Mouse (Mus musculus): Measurements from ENCODE around the gene Slc35b1.
A peak's percentile ranks its signal among the peaks of the same experiment; 100 is the strongest.

Gene Slc35b1

GRCm38 (mm10) chr11:95366280-95366897 lies 18.1 kb upstream of the Slc35b1 start:
- no peak for DNase-seq (ENCODE audit: low read depth, low spot score)

GRCm38 (mm10) chr11:95367011-95367735 lies 17.3 kb upstream of the Slc35b1 start:
- DNase-seq (ENCODE audit: low read depth, low spot score), result peak; percentile 74

- no peak for DNase-seq (ENCODE audit: low read depth, low spot score)
Observed at GRCm38 (mm10) chr11:95368231-95368823, 16.2 kb upstream of the Slc35b1 start.

GRCm38 (mm10) chr11:95368871-95369270 lies 15.6 kb upstream of the Slc35b1 start:
- no peak for DNase-seq (ENCODE audit: low read depth, low spot score)

GRCm38 (mm10) chr11:95369964-95370890 lies 14.3 kb upstream of the Slc35b1 start:
- no peak for DNase-seq (ENCODE audit: low read depth, low spot score)

- no peak for DNase-seq (ENCODE audit: low read depth, low spot score)
Observed at GRCm38 (mm10) chr11:95371182-95371581, 13.3 kb upstream of the Slc35b1 start.

- peak; percentile 52 for DNase-seq (ENCODE audit: low read depth, low spot score)
Observed at GRCm38 (mm10) chr11:95378926-95379325, 5.6 kb upstream of the Slc35b1 start.

GRCm38 (mm10) chr11:95379552-95379951 lies 4.9 kb upstream of the Slc35b1 start:
- no peak for DNase-seq (ENCODE audit: low read depth, low spot score)

GRCm38 (mm10) chr11:95380711-95381110 lies 3.8 kb upstream of the Slc35b1 start:
- no peak for DNase-seq (ENCODE audit: low read depth, low spot score)

- no peak for DNase-seq (ENCODE audit: low read depth, low spot score)
Observed at GRCm38 (mm10) chr11:95381146-95381545, 3.3 kb upstream of the Slc35b1 start.

GRCm38 (mm10) chr11:95383331-95383986 lies 1.0 kb upstream of the Slc35b1 start:
- DNase-seq (ENCODE audit: low read depth, low spot score), result no peak

GRCm38 (mm10) chr11:95384004-95384318 lies 531 bp upstream of the Slc35b1 start:
- DNase-seq (ENCODE audit: low read depth, low spot score), result no peak

GRCm38 (mm10) chr11:95384973-95385320 lies 455 bp downstream of the Slc35b1 start:
- DNase-seq (ENCODE audit: low read depth, low spot score), result no peak

- DNase-seq (ENCODE audit: low read depth, low spot score), result no peak
Observed at GRCm38 (mm10) chr11:95387354-95387753, 2.9 kb downstream of the Slc35b1 start.

GRCm38 (mm10) chr11:95389006-95389405 lies 4.5 kb downstream of the Slc35b1 start:
- no peak for DNase-seq (ENCODE audit: low read depth, low spot score)

GRCm38 (mm10) chr11:95390420-95390819 lies 5.9 kb downstream of the Slc35b1 start:
- no peak for DNase-seq (ENCODE audit: low read depth, low spot score)

- DNase-seq (ENCODE audit: low read depth, low spot score), result no peak
Observed at GRCm38 (mm10) chr11:95391201-95391600, 6.7 kb downstream of the Slc35b1 start.

GRCm38 (mm10) chr11:95391743-95392142 lies 7.3 kb downstream of the Slc35b1 start:
- no peak for DNase-seq (ENCODE audit: low read depth, low spot score)

GRCm38 (mm10) chr11:95392223-95392667 lies 7.8 kb downstream of the Slc35b1 start:
- no peak for DNase-seq (ENCODE audit: low read depth, low spot score)

GRCm38 (mm10) chr11:95392708-95393499 lies 8.4 kb downstream of the Slc35b1 start:
- DNase-seq (ENCODE audit: low read depth, low spot score), result no peak

GRCm38 (mm10) chr11:95393500-95393816 lies 9.0 kb downstream of the Slc35b1 start:
- no peak for DNase-seq (ENCODE audit: low read depth, low spot score)

Measured in CD4-positive, CD25-positive, alpha-beta regulatory T cell, adult 2 months (primary cell).